Mouse (Mus musculus): ENCODE results near the gene Mtus2. TPM values are rescaled to one million over a fixed set of nuclear protein-coding genes. Genes with fewer than 3 reads are reported as not detected.
"Not testable (repeated sequence)": the region's sequence is repeated elsewhere in the genome, so short reads cannot be mapped to it uniquely, and the experiment has no call there.

Mtus2 gene
- total RNA-seq, 1 experiment from 2014 or later: 2.4 TPM

DNA sequence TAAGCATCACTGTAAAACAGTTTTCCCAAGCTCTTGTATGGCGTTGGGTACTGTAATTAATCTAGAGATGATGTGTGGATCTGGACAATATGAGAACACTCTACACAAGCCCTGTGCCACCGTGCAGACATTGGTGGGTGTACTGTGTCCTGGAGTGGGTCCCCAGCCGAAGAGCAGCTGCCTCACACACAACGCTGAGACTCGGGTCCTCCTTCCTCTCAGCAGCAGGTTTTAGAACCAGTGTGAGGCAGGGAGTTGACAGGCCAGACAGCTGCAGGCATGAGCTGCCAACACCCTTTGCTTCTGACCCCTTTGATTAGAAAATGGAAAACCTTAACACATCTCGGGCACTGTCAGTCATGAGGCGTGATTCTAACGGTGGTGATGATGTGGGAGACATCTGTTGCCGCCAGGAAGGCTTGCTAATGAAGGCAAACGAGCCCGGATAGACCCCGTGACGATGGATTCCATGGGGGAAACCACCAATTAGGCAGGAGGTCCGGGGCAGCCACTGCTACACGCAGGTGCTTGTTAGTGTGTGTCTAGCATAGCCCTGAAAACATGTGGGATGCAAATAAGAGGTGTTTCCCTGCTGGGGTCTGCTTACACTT lies 158.2 kb downstream of the Mtus2 start:
- DNase-seq: no peak

- no peak for DNase-seq
Measured at GRCm38 (mm10) chr5:148124354-148124753, 167.2 kb downstream of the Mtus2 start.

GRCm38 (mm10) chr5:148130691-148131457 lies 173.8 kb downstream of the Mtus2 start:
- no peak for DNase-seq

DNA sequence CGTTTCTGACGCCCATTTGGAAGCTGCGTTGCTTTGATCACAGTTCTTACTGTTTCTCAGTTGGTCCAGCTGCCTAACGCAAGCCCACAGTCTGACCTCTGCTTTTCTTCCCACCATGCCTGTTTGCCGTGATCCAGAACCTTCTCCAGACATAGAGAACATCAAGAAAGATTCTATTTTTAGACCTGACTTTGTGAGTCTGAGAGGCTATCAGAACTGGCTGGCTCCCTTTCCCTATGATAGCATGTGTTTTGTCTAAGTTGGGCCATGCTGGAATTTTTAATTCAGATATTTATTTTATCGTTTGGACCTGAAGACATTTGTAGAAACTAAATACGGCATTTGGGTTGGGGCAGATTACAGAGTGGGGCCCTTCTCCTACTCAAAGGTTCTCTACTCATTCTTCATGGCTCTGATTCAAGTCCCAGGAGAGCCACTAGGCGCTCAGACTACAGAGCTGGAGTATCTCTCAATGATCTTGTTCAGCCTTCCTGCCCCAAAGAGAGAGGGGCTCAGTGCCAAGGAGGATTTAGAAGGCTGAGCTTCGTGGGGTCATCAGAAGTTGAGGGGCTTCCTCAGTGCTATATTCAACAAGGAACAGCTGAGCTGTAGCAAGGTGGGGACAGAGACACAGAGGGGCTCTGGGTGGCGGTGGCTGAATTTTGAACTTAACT lies 174.5 kb downstream of the Mtus2 start:
- DNase-seq: no peak

DNA sequence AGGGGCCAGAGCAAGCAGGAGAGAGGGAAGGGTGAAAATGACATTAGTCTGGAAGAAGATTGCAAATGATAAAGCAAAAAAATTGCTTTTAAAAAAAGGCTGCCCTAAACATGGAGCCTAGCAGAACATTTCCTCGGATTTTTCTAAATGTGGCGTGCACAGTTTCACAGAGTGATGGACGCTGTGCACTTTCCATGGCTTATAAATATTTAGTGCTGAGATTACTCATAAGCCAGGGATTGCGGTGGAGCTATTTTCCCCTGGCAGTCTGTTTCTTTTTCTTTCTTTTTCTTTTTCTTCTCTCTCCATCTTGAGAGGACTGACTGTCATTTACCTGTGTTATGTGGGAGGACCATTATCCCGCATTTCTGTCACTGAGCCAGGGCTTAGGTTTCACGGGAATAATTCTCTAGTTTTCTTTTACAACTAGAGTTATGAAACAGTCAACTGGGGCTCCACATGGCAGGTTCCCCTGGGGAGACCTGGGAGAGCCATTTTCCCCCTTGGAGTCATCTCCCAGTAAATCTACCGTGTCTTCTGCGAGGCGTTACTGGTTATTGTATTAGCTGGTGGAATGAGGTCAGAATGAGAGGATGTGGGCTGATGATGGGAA lies 176.4 kb downstream of the Mtus2 start:
- no peak for DNase-seq

GRCm38 (mm10) chr5:148141662-148142061 lies 184.5 kb downstream of the Mtus2 start:
- no peak for DNase-seq

GRCm38 (mm10) chr5:148146200-148146823 lies 189.2 kb downstream of the Mtus2 start:
- no peak for DNase-seq

- no peak for DNase-seq
Measured at GRCm38 (mm10) chr5:148151894-148152599, 194.9 kb downstream of the Mtus2 start.

- DNase-seq: no peak
Measured at GRCm38 (mm10) chr5:148152600-148153402, 195.7 kb downstream of the Mtus2 start.

DNA sequence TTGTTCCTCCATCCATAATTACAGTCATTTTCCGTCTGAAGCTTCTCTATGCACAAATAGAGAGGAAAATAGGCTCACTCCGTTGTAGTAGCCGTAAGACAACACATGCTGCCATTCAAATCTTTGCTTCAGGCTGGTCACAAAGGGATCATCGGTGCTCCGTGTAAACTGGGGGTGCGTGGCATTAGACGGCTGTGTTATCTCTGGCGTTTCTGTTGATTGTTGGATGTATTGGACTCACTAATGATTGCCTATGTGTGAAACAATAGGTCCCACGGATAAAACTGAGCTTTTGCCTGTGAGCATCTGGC lies 196.2 kb downstream of the Mtus2 start:
- DNase-seq: no peak

DNA sequence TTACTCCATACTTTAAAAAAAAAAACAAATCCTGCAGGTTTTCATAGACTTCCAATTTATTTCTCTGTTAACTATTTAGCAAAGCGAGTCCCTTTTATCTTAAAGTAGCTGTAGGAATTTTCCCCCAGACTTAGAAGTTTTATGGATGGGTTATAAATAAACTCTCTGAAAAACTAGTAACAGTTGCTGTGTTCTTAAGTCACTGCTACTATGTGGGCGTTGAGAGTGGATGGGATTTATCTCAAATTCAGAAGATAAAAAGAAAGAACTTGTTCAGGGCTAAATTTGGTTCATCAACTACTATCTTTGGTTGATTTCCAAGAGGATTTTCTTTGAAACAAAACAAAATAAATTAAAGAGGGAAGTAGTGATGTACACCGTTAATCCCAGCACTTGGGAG lies 197.6 kb downstream of the Mtus2 start:
- DNase-seq: no peak

DNA sequence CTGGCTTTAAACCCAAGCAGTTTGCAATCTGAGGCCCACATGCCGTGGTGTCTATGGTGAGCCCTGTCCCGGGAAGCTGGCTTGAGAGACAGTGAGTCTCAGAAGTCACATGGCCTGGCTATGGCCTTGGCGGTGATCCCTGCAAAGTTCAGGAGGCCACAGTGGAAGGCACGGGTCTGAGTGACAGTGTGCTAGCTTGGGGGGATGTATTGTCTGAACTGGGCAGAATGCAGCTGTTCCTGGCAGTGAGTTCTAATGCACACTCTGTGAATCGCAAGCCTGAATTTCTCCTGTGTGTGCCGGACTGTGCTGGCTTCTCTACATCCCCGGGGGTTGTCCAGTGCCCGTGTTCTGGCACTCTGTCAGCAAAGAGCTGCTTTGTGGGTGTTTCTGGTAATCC lies 202.2 kb downstream of the Mtus2 start:
- DNase-seq: peak; percentile 6

GRCm38 (mm10) chr5:148160529-148161154 lies 203.5 kb downstream of the Mtus2 start:
- DNase-seq: no peak

DNA sequence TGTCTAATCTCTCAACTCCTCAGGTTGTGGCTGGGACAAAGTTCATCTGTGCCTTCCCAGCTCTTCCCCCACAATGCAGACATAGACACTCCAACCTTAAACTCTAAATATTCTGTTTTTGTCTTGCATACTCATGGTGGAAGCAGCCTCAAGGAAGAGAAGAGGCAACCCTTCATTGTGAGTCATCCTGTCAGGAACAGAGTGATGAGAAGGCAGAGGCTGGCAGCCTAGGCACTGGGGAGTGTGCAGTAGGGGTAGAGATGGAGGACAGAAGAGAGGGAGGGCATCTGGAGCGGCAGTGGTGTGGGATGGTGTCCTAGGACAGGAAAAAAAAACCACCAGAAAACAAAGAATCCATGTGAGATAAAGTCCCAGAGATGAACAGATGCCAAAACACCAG lies 208.0 kb downstream of the Mtus2 start:
- no peak for DNase-seq

DNA sequence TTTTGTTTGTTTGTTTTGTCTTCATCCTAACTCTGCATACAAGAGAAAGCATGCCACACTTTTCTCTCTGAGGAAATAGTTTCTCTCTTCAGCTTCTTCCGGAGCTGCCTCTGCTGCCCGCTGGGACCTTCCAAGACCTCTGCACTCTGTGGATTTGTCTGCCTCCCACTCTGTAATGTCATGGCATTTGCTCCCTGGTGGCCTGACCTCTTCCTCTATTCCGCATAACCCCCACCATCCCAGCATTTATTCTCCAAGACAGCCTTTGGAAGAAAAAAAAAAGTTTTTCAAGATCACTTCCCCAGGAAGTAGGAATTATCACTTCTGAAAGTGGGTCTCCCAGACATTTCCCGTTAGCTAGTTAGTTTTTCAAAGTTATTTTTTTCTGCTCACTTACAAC lies 218.0 kb downstream of the Mtus2 start:
- DNase-seq: no peak

GRCm38 (mm10) chr5:148175742-148176426 lies 218.8 kb downstream of the Mtus2 start:
- no peak for DNase-seq

DNA sequence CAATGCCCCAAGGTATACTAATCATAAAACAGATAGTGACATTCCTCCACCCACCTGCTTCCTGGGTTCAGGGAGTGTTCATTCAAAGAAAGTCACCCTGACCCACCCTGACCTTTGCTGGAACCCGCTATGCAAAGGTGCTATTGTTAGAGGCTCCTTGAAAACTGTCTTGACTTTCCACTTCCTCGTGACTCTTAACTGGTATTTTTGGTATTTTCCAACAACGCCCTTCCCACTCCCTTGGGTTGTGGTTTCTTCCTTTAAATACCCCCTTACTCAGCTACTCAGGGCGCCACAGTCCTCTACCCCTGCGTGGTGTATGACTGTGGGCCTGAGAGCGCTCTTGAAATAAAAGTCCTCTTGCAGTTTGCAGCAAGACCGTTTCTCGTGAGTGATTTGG lies 219.4 kb downstream of the Mtus2 start:
- DNase-seq: not testable (repeated sequence)

DNA sequence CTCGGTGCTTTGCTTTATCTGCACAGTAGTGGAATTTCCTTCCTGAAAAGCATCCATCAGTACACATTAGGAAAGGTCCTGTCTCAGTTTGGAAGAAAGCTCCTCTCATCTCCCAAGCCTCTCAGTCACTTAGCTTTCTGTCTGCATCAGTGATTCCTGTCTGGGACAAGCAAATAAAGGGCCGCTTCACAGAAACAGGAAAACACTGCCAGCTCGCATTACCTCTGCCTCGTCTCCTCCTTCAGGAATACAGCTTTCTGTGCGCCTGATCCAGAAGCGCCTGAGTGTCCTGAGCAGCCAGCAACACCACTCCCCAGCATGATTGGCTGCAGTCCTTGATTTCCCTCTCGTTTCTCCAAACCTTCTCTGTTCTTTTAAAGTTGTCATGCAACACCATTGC lies 222.1 kb downstream of the Mtus2 start:
- DNase-seq: no peak

DNA sequence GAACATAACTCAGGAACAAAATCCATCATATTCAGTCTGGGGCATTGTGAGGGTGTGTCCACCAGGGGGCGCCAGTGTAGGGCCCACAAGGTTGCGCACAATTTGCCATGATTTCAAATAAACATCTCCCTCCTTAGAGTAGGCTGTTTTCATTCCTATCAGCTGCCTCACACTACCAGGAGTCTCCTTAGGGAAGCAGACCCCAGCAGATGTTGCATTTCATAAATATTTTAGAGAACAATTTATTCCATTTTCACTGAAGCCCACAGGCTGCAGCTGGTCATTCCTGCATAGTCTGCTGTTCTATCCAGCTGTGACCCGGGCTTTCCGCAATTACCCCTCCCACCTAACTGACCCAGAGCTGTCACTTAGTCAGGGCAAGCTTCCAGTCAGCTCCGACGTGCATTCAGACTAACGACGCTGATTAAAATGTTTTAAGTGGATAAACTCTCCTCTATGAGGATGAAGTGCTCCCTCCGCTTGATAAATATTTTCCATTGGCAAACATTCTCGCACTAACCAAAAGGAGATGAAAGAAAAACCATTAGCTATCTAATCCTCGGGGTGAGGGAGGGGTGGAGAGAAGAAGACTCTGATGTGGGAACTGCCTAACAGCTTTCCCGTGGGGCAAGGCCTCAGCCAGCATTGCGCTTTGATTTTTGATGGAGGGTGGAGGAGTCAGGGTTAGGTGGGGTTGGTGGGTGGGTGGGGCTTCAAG lies 223.6 kb downstream of the Mtus2 start:
- DNase-seq: peak; percentile 59

DNA sequence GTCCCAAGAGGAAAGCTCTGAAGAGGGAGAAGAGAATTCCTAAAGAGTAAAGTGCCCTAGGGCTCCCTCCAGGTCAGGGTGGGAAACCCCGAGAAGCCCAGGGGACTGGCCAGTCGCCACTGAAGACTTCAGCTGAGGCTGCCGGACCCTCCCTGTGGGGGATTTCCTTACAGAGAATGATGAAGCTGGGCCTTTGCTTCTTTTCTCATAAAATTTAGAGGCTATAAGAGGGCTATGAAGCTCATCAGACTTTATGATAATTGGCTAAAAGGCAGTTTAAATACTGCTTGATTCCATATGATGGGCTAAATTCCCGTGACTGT lies 224.1 kb downstream of the Mtus2 start:
- no peak for DNase-seq

Measured in adrenal gland, postnatal 14 days (tissue).